Mouse (Mus musculus): ENCODE results near the gene Onecut1.

- TF ChIP-seq CTCF (IDR thresholded peaks at IDR 0.05; ENCODE audit: borderline replicate concordance, insufficient read depth, low read length) (no peak), POLR2A (IDR thresholded peaks at IDR 0.05; ENCODE audit: low read depth, low read length) (no peak)
Measured at GRCm38 (mm10) chr9:74877709-74878108, 16.0 kb downstream of the Onecut1 start.

Measured in embryonic fibroblast, embryonic 13.5 days (primary cell).